Mouse (Mus musculus): ENCODE measurements around the gene Cactin. TPM values are rescaled to one million over a fixed set of nuclear protein-coding genes. Genes with fewer than 3 reads are reported as not detected.

The Cactin gene
- polyA plus RNA-seq, 1 experiment from 2014 or later, result 26.0 TPM

DNA sequence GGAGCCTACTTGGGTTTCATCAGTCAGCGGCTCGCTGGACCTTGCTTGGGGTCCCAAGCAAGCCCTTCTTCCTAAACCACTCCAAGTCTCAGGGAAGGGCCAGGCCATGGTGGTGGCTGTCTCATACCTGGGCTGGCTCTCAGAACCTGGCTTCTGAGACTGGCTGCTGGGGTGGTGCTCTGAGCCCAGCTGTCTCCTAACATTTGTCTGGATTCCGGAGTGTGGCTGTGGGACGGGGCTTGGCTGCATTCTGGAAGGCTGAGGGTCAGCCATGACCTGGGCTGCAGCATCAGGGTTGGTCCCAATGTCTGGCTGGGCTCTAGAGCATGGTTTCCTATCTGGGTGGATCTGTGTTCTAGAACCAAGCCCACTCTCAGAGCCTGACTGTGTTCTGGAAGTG lies 15.7 kb downstream of the Cactin start:
- no peak overlapping the region for H3K4me2 ChIP-seq (replicated peaks; ENCODE audit: low read depth, low read length)
- no peaks in the 10 kb centered on the region for H3K36me3 ChIP-seq (ENCODE audit: control insufficient read depth, insufficient read depth, low read length)
- peaks cover 21% of the 10 kb centered on the region for H3K27me3 ChIP-seq (ENCODE audit: control insufficient read depth, insufficient read depth, low read length)
- 92% methylated on average over 4 of the region's 4 CpGs for WGBS
- no peak overlapping the region for H3K9ac ChIP-seq (ENCODE audit: low read depth, low read length)
- DNase-seq (ENCODE audit: low spot score) (no peak), ATAC-seq (ENCODE audit: low FRiP score) (no peak)
- H3K9me3 ChIP-seq (ENCODE audit: control insufficient read depth, low read length), result no peaks in the 10 kb centered on the region
- H3K4me3 ChIP-seq (ENCODE audit: low read depth, low read length), result no peak overlapping the region
- H3K4me1 ChIP-seq (replicated peaks; ENCODE audit: control insufficient read depth, insufficient read depth, low read length), result no peaks in the 10 kb centered on the region; the same call in none of the 2 replicates
- H3K27ac ChIP-seq (ENCODE audit: low read depth, low read length), result no peak overlapping the region

DNA sequence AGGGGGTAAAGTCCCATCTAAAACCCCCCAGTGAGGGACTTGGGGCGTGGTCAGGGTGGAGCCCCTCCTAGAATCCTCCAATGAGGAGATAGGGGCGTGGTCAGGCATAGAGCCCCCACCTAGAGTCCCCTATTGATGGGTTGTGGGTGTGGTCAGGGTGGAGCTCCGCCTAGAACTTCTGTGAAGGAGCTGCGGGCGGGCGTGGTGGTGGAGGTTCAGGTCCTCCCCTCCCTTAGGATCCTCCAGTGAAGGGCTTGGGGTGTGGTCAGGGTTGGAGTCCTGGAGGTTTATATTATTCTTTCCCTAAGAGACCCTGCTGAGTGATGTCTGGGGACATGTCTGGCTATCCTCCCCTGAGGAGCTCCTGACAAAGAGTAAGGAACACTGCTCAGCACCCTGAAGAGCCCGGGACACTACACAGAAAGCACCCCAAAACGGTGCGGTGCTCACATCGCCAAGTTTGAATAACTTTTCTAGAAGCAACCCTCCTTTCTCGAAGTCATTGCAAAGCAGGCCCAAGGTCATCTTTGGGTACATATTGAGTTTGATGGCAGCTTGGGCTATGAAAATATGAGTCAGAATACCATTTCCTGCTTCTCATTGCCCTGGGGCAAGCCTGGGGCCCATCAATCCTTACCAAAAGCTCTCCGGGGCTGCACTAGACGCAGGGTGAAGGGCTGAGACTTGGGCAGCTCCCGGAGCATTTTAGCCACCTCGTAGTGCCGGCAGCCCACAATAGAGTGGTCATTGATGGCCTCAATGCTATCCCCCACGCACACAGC lies 19.8 kb downstream of the Cactin start:
- ATAC-seq (ENCODE audit: low FRiP score) (no peak), DNase-seq (ENCODE audit: low spot score) (no peak)
- H3K9ac ChIP-seq (ENCODE audit: low read depth, low read length), result no peak overlapping the region
- no peak overlapping the region for H3K4me2 ChIP-seq (replicated peaks; ENCODE audit: low read depth, low read length)
- 38% methylated on average over 15 of the region's 17 CpGs for WGBS
- no peaks in the 10 kb centered on the region for H3K9me3 ChIP-seq (ENCODE audit: control insufficient read depth, low read length)
- H3K4me3 ChIP-seq (ENCODE audit: low read depth, low read length), result no peak overlapping the region
- peaks cover 3% of the 10 kb centered on the region for H3K4me1 ChIP-seq (replicated peaks; ENCODE audit: control insufficient read depth, insufficient read depth, low read length)
- peaks cover 41% of the 10 kb centered on the region for H3K27me3 ChIP-seq (ENCODE audit: control insufficient read depth, insufficient read depth, low read length)
- no peaks in the 10 kb centered on the region; the same call in 1 of the 2 replicates for H3K36me3 ChIP-seq (ENCODE audit: control insufficient read depth, insufficient read depth, low read length)
- no peak overlapping the region for H3K27ac ChIP-seq (ENCODE audit: low read depth, low read length)

DNA sequence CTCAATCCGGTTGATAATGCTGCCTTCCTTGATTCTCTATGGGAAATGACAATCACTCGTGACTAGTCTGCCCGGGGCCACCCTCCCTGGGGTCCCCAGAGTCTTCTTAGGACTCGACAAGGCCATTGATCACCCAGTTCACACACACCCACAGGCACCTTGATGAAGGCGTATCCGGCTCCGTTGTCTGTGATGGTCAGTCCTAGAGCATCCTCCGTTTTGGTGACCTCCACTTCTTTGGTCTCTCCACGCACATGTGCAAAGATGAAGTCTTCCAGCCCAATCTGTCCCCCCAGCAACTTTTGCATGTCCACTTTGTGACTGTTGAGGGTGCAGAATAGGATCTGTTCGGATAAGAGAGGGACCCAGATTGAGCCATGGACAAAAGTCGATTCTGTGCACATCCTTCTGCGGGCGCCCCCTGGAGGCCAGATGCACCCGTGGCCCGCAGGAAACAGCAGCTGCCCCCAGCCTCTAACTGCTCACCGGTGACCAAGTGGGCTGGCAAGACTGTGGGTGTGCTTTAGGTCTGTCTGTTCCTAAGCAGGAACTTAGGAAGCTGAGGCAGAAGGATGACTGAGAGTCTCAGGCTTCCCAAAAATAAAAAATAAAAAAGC lies 20.5 kb downstream of the Cactin start:
- Histone ChIP-seq H3K27me3 (ENCODE audit: control insufficient read depth, insufficient read depth, low read length) (peaks cover 41% of the 10 kb centered on the region), H3K4me3 (ENCODE audit: low read depth, low read length) (no peak overlapping the region), H3K9me3 (ENCODE audit: control insufficient read depth, low read length) (no peaks in the 10 kb centered on the region), H3K9ac (ENCODE audit: low read depth, low read length) (no peak overlapping the region), H3K4me2 (replicated peaks; ENCODE audit: low read depth, low read length) (no peak overlapping the region), H3K4me1 (replicated peaks; ENCODE audit: control insufficient read depth, insufficient read depth, low read length) (peaks cover 3% of the 10 kb centered on the region; the same call in 1 of the 2 replicates), H3K36me3 (ENCODE audit: control insufficient read depth, insufficient read depth, low read length) (no peaks in the 10 kb centered on the region; the same call in 1 of the 2 replicates), H3K27ac (ENCODE audit: low read depth, low read length) (no peak overlapping the region)
- DNase-seq (ENCODE audit: low spot score) (peak; percentile 85), ATAC-seq (ENCODE audit: low FRiP score) (no peak)
- WGBS, result 32% methylated on average over 16 of the region's 16 CpGs

DNA sequence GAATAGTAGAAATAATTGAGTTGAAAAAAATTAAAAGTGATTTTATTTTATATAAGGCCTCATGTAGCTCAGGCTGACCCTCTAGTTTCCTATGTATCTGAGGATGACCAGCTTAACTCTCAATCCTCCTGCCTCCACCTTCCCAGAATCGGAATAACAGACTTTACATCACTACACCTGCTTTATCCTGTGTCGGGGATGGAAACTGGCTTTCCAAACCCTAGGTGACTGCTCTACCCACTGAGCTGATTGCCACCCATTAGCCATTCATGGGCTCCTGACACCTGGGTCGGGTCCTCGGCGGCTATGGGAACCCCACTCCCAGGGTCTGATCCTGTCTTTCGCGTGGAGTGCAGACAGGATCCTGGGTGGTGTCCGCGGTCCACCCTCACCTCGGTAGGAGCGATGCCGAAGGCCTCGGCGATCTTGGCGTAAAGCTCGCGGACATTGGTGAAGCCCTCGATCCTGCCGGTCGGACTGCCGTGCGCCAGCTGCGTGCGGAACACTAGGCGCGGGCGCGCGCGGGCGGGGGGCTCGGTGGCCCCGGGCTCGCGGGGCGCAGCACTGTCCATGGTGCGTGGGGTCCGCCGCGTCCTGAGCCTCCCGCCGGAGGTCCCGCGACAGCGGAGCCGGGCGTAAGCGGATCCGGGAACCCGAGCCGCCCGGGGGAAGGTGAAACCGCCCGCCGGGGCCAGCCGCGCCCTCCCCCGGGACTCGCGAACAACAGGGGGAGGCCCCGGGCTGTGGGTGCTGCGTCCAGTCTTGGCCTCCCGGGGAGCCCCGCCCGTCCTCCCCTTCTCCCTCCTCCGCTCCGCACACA lies 22.0 kb downstream of the Cactin start, which contains the start of gene Gipc3:
Gene Gipc3 (minus strand): TSS at position 581 of the 820 bp plus-strand sequence.
- ATAC-seq (ENCODE audit: low FRiP score), result no peak
- DNase-seq (ENCODE audit: low spot score), result no peak
- 4% methylated on average over 62 of the region's 67 CpGs for WGBS
- H3K27ac ChIP-seq (ENCODE audit: low read depth, low read length), result no peak within 1 kb of the TSS
- H3K9ac ChIP-seq (ENCODE audit: low read depth, low read length), result peak within 1 kb of the TSS; percentile 50
- peaks cover 42% of the 10 kb centered on the region for H3K27me3 ChIP-seq (ENCODE audit: control insufficient read depth, insufficient read depth, low read length)
- no peaks in the 10 kb centered on the region; the same call in 1 of the 2 replicates for H3K36me3 ChIP-seq (ENCODE audit: control insufficient read depth, insufficient read depth, low read length)
- H3K4me3 ChIP-seq (ENCODE audit: low read depth, low read length), result peak within 1 kb of the TSS; percentile 30
- H3K4me1 ChIP-seq (replicated peaks; ENCODE audit: control insufficient read depth, insufficient read depth, low read length), result peaks cover 6% of the 10 kb centered on the region; the same call in 1 of the 2 replicates
- H3K9me3 ChIP-seq (ENCODE audit: control insufficient read depth, low read length), result no peaks in the 10 kb centered on the region
- H3K4me2 ChIP-seq (replicated peaks; ENCODE audit: low read depth, low read length), result peak within 1 kb of the TSS; percentile 65

DNA sequence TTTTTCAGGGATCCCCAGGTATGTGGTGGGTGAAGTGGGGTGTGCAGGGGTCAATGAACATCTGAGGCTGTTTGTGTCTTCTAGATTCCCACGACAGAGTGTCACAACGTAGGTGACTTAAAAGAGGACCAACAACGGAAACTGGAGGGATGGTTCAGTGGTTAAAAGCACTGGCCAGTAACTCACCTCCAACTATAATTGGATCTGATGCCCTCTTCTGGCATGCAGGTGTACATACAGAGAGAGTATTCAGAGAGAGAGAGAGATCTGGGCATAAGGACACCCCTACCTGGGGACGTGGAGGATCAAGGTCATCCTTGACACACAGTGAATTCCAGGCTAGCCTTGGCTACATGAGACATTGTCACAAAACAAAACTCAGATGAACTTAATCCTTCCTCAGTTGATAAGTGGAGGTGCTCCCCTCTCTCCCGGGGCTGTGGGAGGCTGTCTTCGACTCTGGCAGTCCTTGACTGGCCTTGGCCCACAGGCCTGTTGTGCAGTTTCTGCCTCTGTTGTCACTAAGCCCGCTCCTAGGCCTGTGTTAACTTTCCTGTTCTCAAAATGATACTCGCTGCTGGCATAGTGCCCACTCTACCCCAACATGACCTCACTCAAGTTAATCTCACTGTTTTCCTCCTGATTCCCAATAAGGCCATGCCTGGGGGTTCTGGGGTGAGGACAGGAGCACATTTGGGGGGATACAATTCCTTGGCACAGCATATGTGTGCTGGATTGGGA lies 23.7 kb downstream of the Cactin start:
- H3K9me3 ChIP-seq (ENCODE audit: control insufficient read depth, low read length), result no peaks in the 10 kb centered on the region
- H3K9ac ChIP-seq (ENCODE audit: low read depth, low read length), result no peak overlapping the region
- no peak overlapping the region for H3K4me3 ChIP-seq (ENCODE audit: low read depth, low read length)
- DNase-seq (ENCODE audit: low spot score) (no peak), ATAC-seq (ENCODE audit: low FRiP score) (no peak)
- H3K4me2 ChIP-seq (replicated peaks; ENCODE audit: low read depth, low read length), result no peak overlapping the region
- H3K4me1 ChIP-seq (replicated peaks; ENCODE audit: control insufficient read depth, insufficient read depth, low read length), result peaks cover 13% of the 10 kb centered on the region; the same call in 1 of the 2 replicates
- WGBS, result 60% methylated on average over 8 of the region's 8 CpGs
- H3K27me3 ChIP-seq (ENCODE audit: control insufficient read depth, insufficient read depth, low read length), result peaks cover 42% of the 10 kb centered on the region
- H3K27ac ChIP-seq (ENCODE audit: low read depth, low read length), result no peak overlapping the region
- H3K36me3 ChIP-seq (ENCODE audit: control insufficient read depth, insufficient read depth, low read length), result no peaks in the 10 kb centered on the region; the same call in 1 of the 2 replicates

DNA sequence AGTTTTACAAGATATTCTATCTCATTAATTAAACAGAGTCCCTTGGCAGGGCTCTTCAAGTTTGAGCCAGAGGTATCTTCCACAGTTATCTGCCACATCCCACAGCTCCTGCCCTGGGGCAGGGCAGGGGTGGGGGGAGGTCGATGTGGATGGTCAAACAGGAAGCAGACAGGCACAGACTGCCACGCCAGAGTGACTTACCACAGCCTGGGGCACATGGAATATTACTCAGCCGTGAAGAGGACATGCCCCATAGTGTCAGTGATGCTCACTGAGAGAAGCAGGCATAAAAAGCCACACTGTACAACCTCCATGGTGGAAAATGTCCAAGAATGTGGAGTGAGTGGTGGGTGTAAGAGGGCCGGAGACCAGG lies 24.2 kb downstream of the Cactin start:
- DNase-seq (ENCODE audit: low spot score) (no peak), ATAC-seq (ENCODE audit: low FRiP score) (no peak)
- H3K27me3 ChIP-seq (ENCODE audit: control insufficient read depth, insufficient read depth, low read length), result peaks cover 42% of the 10 kb centered on the region
- H3K9ac ChIP-seq (ENCODE audit: low read depth, low read length), result no peak overlapping the region
- 90% methylated on average over 4 of the region's 4 CpGs for WGBS
- H3K4me2 ChIP-seq (replicated peaks; ENCODE audit: low read depth, low read length), result no peak overlapping the region
- H3K36me3 ChIP-seq (ENCODE audit: control insufficient read depth, insufficient read depth, low read length), result no peaks in the 10 kb centered on the region; the same call in 1 of the 2 replicates
- no peak overlapping the region for H3K27ac ChIP-seq (ENCODE audit: low read depth, low read length)
- H3K9me3 ChIP-seq (ENCODE audit: control insufficient read depth, low read length), result no peaks in the 10 kb centered on the region
- H3K4me3 ChIP-seq (ENCODE audit: low read depth, low read length), result no peak overlapping the region
- H3K4me1 ChIP-seq (replicated peaks; ENCODE audit: control insufficient read depth, insufficient read depth, low read length), result peaks cover 13% of the 10 kb centered on the region; the same call in 1 of the 2 replicates

DNA sequence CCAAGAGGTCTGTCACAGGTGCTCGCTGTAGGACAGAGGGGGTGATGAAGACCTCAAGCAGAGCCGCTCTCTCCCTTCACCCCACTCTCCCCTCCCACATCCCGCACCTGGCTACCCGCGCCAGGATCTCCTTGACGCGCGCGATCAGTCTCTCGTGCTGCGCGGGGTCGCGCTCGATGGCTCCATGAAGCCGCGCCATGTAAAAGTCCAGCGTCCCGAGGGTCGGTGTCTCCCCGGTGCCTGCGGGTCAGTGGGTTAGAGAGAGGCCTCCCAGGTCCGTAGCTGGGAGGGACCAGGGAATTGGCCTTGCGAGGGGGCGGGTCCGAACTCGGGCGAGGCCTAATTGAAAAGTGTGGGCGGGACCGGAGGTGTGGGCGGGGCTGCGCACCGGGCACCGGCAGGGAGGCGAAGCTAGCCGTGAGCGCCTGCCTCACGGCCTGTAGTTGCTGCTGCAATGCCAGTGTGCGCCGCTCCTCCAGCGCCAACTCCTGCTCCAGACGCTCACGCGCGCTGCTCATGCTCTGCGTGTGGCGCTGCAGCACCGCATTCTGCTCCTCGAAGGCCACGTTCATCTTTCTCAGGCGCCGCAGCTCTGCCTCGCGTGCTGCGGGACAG lies 25.7 kb downstream of the Cactin start:
- DNase-seq (ENCODE audit: low spot score) (peak; percentile 68), ATAC-seq (ENCODE audit: low FRiP score) (no peak)
- H3K4me1 ChIP-seq (replicated peaks; ENCODE audit: control insufficient read depth, insufficient read depth, low read length), result peaks cover 16% of the 10 kb centered on the region; the same call in 1 of the 2 replicates
- no peaks in the 10 kb centered on the region; the same call in 1 of the 2 replicates for H3K36me3 ChIP-seq (ENCODE audit: control insufficient read depth, insufficient read depth, low read length)
- 0 out of 2 replicates have a peak overlapping the region, but pooled peaks have one; percentile 24 for H3K27ac ChIP-seq (ENCODE audit: low read depth, low read length)
- H3K9ac ChIP-seq (ENCODE audit: low read depth, low read length), result 0 out of 2 replicates have a peak overlapping the region, but pooled peaks have one; percentile 11
- H3K27me3 ChIP-seq (ENCODE audit: control insufficient read depth, insufficient read depth, low read length), result peaks cover 40% of the 10 kb centered on the region
- H3K4me3 ChIP-seq (ENCODE audit: low read depth, low read length), result peak overlapping the region; percentile 14
- H3K4me2 ChIP-seq (replicated peaks; ENCODE audit: low read depth, low read length), result peak overlapping the region; percentile 36
- 4% methylated on average over 53 of the region's 55 CpGs for WGBS
- H3K9me3 ChIP-seq (ENCODE audit: control insufficient read depth, low read length), result no peaks in the 10 kb centered on the region
